Comparison of ENCODE assay signal across 20 mouse cellular contexts in genomic region chr6:95003716-95004115, GRCm38 (mm10).
"Had no signal": no experiment of that assay in that cellular context is flagged by ENCODE, and none has a peak within 500 bp of the region (broad histone marks: within the 10 kb centered on the region; RNA-seq: fewer than 3 reads in every experiment).

No protein-coding gene starts in this region.

- H3K4me1 ChIP-seq: heart, embryonic 13.5 days; heart, embryonic 15.5 days; hindbrain, embryonic 13.5 days; liver, embryonic 12.5 days had no signal

- DNase-seq: gastrocnemius, postnatal 14 days; gastrocnemius, postnatal 36 days; heart, adult 2 months; heart, postnatal 14 days; heart, postnatal 36 days; kidney, adult 11 months; kidney, adult 8-10 months; kidney, postnatal 10 days; kidney, postnatal 36 days; layer of hippocampus, adult 9-11 months; layer of hippocampus, postnatal 36 days; left cerebral cortex, postnatal 4 days had no signal

- H3K4me3 ChIP-seq: heart, adult 2 months; heart, embryonic 13.5 days; heart, embryonic 15.5 days; hindbrain, embryonic 13.5 days; hindbrain, embryonic 15.5 days; kidney, embryonic 15.5 days; limb, embryonic 13.5 days; limb, embryonic 15.5 days; liver, embryonic 12.5 days had no signal
